Mouse (Mus musculus) fat pad, adult 2 months (tissue): Measurements from ENCODE around the gene Akap12.

Source experiments
- DNase-seq: peaks from one replicate; pipeline ENCODE4 v3.0.0-alpha.2; 2011; ENCODE audit warnings: low read depth, low spot score; ENCODE audit errors: extremely low read depth

Gene Akap12

GRCm38 (mm10) chr10:4266041-4266930, at the start of gene Akap12:
Akap12 (plus strand) TSS chr10:4266380.
- DNase-seq: no peak

GRCm38 (mm10) chr10:4230563-4231359, 35.4 kb upstream of the Akap12 start:
- no peak for DNase-seq

GRCm38 (mm10) chr10:4233102-4233501, 33.1 kb upstream of the Akap12 start:
- peak; percentile 33 for DNase-seq

- DNase-seq: no peak
Observed at GRCm38 (mm10) chr10:4239794-4240574, 26.2 kb upstream of the Akap12 start.

- DNase-seq: no peak
Observed at GRCm38 (mm10) chr10:4243591-4244300, 22.4 kb upstream of the Akap12 start.

- DNase-seq: no peak
Observed at GRCm38 (mm10) chr10:4245812-4246211, 20.4 kb upstream of the Akap12 start.

GRCm38 (mm10) chr10:4246407-4246806, 19.8 kb upstream of the Akap12 start:
- DNase-seq: no peak

- no peak for DNase-seq
Observed at GRCm38 (mm10) chr10:4249235-4249845, 16.8 kb upstream of the Akap12 start.

GRCm38 (mm10) chr10:4250681-4251080, 15.5 kb upstream of the Akap12 start:
- peak; percentile 7 for DNase-seq

GRCm38 (mm10) chr10:4253613-4254012, 12.6 kb upstream of the Akap12 start:
- no peak for DNase-seq

GRCm38 (mm10) chr10:4254459-4254858, 11.7 kb upstream of the Akap12 start:
- no peak for DNase-seq

- no peak for DNase-seq
Observed at GRCm38 (mm10) chr10:4260925-4261324, 5.3 kb upstream of the Akap12 start.

GRCm38 (mm10) chr10:4261359-4261952, 4.7 kb upstream of the Akap12 start:
- no peak for DNase-seq

- no peak for DNase-seq
Observed at GRCm38 (mm10) chr10:4265641-4266040, 539 bp upstream of the Akap12 start.

GRCm38 (mm10) chr10:4266931-4267310, 741 bp downstream of the Akap12 start:
- DNase-seq: no peak

GRCm38 (mm10) chr10:4267481-4267880, 1.3 kb downstream of the Akap12 start:
- no peak for DNase-seq

- no peak for DNase-seq
Observed at GRCm38 (mm10) chr10:4268140-4268539, 2.0 kb downstream of the Akap12 start.

GRCm38 (mm10) chr10:4275572-4275971, 9.4 kb downstream of the Akap12 start:
- no peak for DNase-seq

GRCm38 (mm10) chr10:4276081-4276480, 9.9 kb downstream of the Akap12 start:
- DNase-seq: no peak

GRCm38 (mm10) chr10:4278041-4278440, 11.9 kb downstream of the Akap12 start:
- DNase-seq: no peak
